Mouse (Mus musculus) stomach, embryonic 15.5 days (tissue): ENCODE results near the gene Soga1. TPM values are rescaled to one million over a fixed set of nuclear protein-coding genes. Genes with fewer than 3 reads are reported as not detected.

Experiments used
- ATAC-seq: fragments of 200-750 bp; cut with Nextera tagmentation; 2 replicates; pipeline ENCODE4 v1.8.0; 2017; ENCODE audit warnings: low read depth, moderate number of reproducible peaks, moderate TSS enrichment; ENCODE audit not compliant: insufficient read depth, low FRiP score
- H3K27ac ChIP-seq: fragments of 300-500 bp; sonication (generic); 2 replicates; pipeline ENCODE4 v1.5.1; 2015; ENCODE audit warnings: mild to moderate bottlenecking, inconsistent platforms
- H3K27me3 ChIP-seq: fragments of 300-500 bp; sonication (generic); replicated peaks from 2 replicates; pipeline ENCODE4 v1.6.1; 2015; ENCODE audit warnings: inconsistent platforms
- H3K36me3 ChIP-seq: fragments of 300-500 bp; sonication (generic); 2 replicates; pipeline ENCODE4 v1.6.1; 2015; ENCODE audit warnings: inconsistent platforms
- H3K4me1 ChIP-seq: fragments of 300-500 bp; sonication (generic); 2 replicates; pipeline ENCODE4 v1.6.1; 2015; ENCODE audit warnings: inconsistent platforms
- H3K4me2 ChIP-seq: fragments of 300-500 bp; sonication (generic); 2 replicates; pipeline ENCODE4 v1.6.1; 2015; ENCODE audit warnings: mild to moderate bottlenecking, inconsistent platforms
- H3K4me3 ChIP-seq: fragments of 300-500 bp; sonication (generic); replicated peaks from 2 replicates; pipeline ENCODE4 v1.5.1; 2015; ENCODE audit warnings: inconsistent platforms
- H3K9ac ChIP-seq: fragments of 300-500 bp; sonication (generic); 2 replicates; pipeline ENCODE4 v1.6.1; 2015; ENCODE audit warnings: inconsistent platforms
- H3K9me3 ChIP-seq: fragments of 300-500 bp; sonication (generic); 2 replicates; pipeline ENCODE4 v1.6.1; 2016; ENCODE audit warnings: inconsistent platforms
- WGBS: fragments of 180-500 bp; shearing (Covaris S2); methylation state at CpG from one replicate; pipeline ENCODE4 v1.1.7; 2015; 5-methylcytosine and 5-hydroxymethylcytosine counted together
- polyA plus RNA-seq: library from polyadenylated mRNA; unstranded; fragments of >200 nt; fragmentation: Nextera tagmentation; extraction: Ambion mirVana; gene quantifications from 2 replicates; pipeline ENCODE4 v1.2.1, GENCODE M21; 2015

The Soga1 gene
- polyA plus RNA-seq: 3.6 and 4.2 TPM in 2 replicates

DNA sequence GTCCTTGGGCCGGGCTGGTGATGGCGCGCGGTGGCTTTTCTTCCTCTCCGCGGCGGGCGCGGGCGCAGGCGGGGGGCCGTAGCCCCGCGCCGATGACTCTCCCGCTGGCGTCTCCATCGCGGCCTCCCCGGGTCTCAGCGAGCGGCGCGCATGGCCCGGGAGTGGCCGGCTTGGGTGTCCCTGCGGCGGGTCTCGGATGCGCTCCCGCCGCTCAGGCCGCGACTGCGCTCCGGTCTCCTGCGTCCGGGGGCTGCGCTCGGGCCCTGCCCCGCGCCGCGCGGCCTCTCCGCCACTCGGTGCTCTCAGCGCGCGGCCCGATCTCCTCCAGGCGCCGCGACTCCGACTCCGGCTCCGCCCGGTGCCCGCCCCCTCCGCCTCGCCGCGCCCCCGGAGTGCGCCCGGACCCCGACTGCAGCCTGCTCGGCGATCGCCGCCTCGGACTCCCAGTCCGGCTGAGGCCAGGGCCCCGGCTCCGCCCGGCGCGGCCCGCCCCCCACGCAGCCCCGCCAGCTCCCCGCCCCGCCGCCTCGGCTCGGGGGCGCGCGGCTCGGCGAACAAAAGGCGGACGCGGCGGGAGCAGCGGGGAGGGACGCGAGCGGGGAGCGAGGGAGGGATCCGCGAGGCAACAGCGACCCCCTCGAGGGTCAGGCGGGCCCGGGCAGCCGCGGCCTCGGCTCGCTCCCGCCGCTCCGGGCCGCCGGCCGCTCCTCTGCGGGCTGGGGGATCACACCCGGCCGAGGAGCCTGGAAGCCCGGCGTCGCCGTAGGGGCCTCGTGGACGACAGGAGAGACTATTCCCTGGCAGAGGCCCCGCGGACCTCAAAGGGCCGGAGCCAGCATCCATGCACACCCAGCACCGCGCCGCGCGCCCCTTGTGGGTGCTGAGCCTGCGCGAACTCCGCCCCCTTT lies at the start of gene Soga1:
TSS of gene Soga1 (minus strand) at position 462 of the 908 bp plus-strand sequence.
- peak within 1 kb of the TSS; percentile 79 for H3K4me2 ChIP-seq
- H3K27ac ChIP-seq: peak within 1 kb of the TSS; percentile 97
- under 1% methylated on average over 112 of the region's 136 CpGs for WGBS
- H3K9me3 ChIP-seq: no peaks in the 10 kb centered on the region
- H3K4me3 ChIP-seq: peak within 1 kb of the TSS; percentile 85
- H3K4me1 ChIP-seq: peaks cover 41% of the 10 kb centered on the region
- ATAC-seq: peak; percentile 85
- H3K36me3 ChIP-seq: no peaks in the 10 kb centered on the region
- H3K27me3 ChIP-seq: no peaks in the 10 kb centered on the region
- peak within 1 kb of the TSS; percentile 86 for H3K9ac ChIP-seq

DNA sequence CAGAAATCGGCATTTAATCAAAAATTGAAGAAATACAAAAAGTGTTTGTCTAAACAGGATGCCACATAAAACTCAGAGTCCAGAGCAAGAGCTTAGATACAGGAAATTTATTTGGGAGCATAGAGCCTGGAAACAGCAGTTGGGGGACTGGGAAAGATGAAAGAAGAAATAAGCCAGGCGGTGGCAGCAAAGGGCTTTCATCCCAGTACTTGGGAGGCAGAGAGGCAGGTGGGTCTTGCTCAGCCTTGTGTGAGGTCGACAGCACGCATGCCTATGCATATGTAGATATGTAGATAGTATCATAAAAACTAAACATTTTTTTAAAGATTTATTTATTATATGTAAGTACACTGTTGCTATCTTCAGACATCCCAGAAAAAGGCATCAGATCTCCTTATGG lies 49.0 kb upstream of the Soga1 start:
- peaks cover 4% of the 10 kb centered on the region; the same call in 1 of the 2 replicates for H3K36me3 ChIP-seq
- 49% methylated on average over 4 of the region's 4 CpGs for WGBS
- no peak overlapping the region for H3K27ac ChIP-seq
- H3K27me3 ChIP-seq: no peaks in the 10 kb centered on the region
- no peak overlapping the region for H3K4me2 ChIP-seq
- H3K4me3 ChIP-seq: no peak overlapping the region
- 0 out of 2 replicates have a peak, but pooled peaks cover 7% of the 10 kb centered on the region for H3K4me1 ChIP-seq
- ATAC-seq: no peak
- H3K9ac ChIP-seq: no peak overlapping the region
- H3K9me3 ChIP-seq: no peaks in the 10 kb centered on the region

DNA sequence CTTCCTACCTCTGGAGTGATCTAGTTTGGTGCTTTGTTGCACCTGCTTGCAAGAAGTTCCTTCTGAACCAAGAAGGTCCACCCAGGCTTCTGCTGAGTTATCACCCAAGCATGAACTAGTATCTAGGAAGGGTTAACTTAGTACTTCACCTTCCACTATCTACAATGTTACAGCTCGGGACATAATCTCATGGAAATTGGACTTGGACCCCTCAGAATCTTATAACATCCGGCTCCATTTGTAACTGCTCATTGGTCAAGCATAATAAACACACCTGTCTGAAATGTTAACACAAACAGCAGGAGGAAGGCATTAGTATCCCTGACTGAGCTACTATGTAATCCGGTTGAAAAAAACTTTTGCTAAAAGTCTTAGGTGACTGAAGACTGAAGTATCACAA lies 48.3 kb upstream of the Soga1 start:
- Histone ChIP-seq H3K4me3 (no peak overlapping the region), H3K27ac (no peak overlapping the region), H3K4me2 (no peak overlapping the region), H3K9ac (no peak overlapping the region), H3K36me3 (peaks cover 4% of the 10 kb centered on the region; the same call in 1 of the 2 replicates), H3K9me3 (no peaks in the 10 kb centered on the region), H3K27me3 (no peaks in the 10 kb centered on the region), H3K4me1 (0 out of 2 replicates have a peak, but pooled peaks cover 7% of the 10 kb centered on the region)
- no peak for ATAC-seq
- WGBS: 38% methylated on average over 3 of the region's 3 CpGs

DNA sequence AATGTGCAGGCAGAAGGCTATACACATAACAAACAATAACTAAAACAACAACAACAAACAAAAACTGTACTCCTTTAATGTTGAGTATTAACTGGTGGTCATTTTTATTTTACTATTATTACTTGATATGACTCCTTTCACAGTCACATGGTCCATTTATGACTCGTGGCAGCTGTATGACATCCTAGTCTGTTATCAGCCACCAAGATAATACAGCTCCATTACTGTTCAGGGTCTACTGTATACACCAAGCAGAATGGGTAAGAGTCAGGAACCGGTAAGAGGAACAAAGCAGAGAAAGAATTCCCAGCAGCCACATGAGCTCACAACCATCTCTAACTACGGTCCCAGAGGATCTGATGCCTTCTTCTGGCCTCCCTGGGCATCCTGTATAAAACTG lies 46.2 kb upstream of the Soga1 start:
- Histone ChIP-seq H3K4me1 (0 out of 2 replicates have a peak, but pooled peaks cover 7% of the 10 kb centered on the region), H3K4me3 (no peak overlapping the region), H3K27ac (no peak overlapping the region), H3K27me3 (no peaks in the 10 kb centered on the region), H3K9ac (no peak overlapping the region), H3K9me3 (no peaks in the 10 kb centered on the region), H3K4me2 (no peak overlapping the region), H3K36me3 (peaks cover 4% of the 10 kb centered on the region; the same call in 1 of the 2 replicates)
- WGBS: 79% methylated on average over 3 of the region's 3 CpGs
- ATAC-seq: no peak

DNA sequence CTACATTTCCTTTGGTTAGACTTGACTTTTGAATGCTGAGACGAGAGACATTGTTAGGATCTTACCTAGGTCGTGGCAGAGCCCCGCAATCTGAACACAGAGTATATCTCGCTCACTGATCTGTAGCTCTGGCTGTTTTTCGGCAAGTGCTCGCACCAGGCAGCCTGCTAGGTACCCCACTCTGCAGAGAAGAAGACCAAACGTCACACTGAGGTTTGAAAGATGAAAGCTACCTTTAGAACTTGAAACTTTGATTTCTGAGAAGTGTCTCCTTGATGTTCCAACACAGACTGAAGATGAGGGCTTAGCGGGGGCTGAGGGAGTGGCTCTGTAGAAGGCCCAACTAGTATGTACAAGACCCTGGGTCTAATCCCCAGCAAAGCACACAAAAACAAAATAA lies 42.7 kb upstream of the Soga1 start:
- Histone ChIP-seq H3K36me3 (peaks cover 2% of the 10 kb centered on the region; the same call in 1 of the 2 replicates), H3K4me2 (no peak overlapping the region)
- WGBS: 92% methylated on average over 8 of the region's 8 CpGs

DNA sequence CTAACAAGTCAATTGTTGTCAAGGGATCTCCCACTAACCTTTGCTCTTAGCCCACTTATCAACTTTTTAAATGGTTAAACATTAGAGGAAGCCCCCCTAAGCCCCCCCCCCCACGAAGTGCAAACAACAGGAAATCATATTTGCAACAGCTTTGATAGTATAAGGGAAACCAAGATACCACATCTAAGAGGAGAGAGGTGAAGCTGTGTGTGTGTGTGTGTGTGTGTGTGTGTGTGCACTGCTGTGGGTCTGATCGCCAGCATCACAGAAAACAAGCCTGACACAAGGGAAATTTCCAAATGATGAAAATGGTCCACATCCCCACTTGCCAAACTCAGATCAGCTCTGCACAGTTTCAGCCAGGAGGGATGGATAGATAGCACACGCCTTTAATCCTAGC lies 40.0 kb upstream of the Soga1 start:
- 63% methylated on average over 3 of the region's 3 CpGs for WGBS
- ATAC-seq: peak; percentile 67; the same call in 1 of the 2 replicates
- H3K36me3 ChIP-seq: peaks cover 3% of the 10 kb centered on the region; the same call in 1 of the 2 replicates
- no peak overlapping the region for H3K4me3 ChIP-seq
- no peaks in the 10 kb centered on the region for H3K4me1 ChIP-seq
- H3K27ac ChIP-seq: peak overlapping the region; percentile 41; the same call in 1 of the 2 replicates
- no peak overlapping the region for H3K9ac ChIP-seq
- H3K27me3 ChIP-seq: no peaks in the 10 kb centered on the region
- no peak overlapping the region for H3K4me2 ChIP-seq
- H3K9me3 ChIP-seq: no peaks in the 10 kb centered on the region

More for the DNA sequence above, 42.7 kb upstream of the Soga1 start:
- Histone ChIP-seq H3K9me3 (no peaks in the 10 kb centered on the region), H3K4me1 (no peaks in the 10 kb centered on the region), H3K9ac (no peak overlapping the region), H3K27ac (no peak overlapping the region), H3K4me3 (no peak overlapping the region), H3K27me3 (no peaks in the 10 kb centered on the region)
- no peak for ATAC-seq

DNA sequence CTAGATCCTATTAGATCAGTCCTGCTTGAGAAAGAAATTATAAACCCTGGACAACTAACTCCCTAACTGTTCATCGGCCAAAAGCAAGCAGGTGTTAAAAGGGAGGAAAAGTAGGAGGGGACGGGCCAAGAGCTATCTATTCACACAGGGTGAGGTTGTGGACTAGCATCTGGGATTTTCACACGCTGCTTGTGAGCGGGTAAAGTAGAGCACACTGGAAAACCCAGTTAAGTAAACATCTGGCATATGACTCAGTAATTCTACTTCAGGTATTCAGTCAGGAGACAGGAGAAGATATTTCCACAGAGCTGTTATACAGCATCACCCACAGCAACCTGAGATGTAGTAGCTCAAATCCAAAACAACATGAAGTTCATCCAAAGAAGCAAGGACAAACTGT lies 39.5 kb upstream of the Soga1 start:
- 78% methylated on average over 4 of the region's 4 CpGs for WGBS
- peaks cover 5% of the 10 kb centered on the region; the same call in 1 of the 2 replicates for H3K36me3 ChIP-seq

DNA sequence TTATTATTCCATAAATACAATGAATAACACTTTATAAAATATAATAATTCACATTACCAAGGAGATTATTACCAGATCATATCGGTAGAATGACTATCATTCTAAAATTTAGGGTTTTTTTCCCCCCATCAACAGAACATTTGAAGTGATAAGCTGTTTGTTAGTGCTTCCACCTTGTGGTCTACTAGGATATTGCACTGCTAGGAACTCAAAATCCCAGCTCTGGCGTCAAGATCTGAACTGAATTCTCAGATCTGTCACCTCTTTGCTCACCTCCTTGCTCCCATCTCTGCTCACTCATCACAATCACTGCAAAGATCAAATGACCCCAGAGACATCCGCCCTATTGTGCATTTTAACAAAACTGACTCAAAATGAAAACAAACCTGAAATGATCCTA lies 37.9 kb upstream of the Soga1 start:
- Histone ChIP-seq H3K27ac (no peak overlapping the region), H3K9me3 (no peaks in the 10 kb centered on the region), H3K27me3 (no peaks in the 10 kb centered on the region), H3K4me1 (no peaks in the 10 kb centered on the region), H3K4me2 (no peak overlapping the region), H3K9ac (no peak overlapping the region), H3K4me3 (no peak overlapping the region), H3K36me3 (0 out of 2 replicates have a peak, but pooled peaks cover 11% of the 10 kb centered on the region)
- WGBS: 20% methylated on average over 3 of the region's 3 CpGs
- no peak for ATAC-seq

More for the DNA sequence above, 39.5 kb upstream of the Soga1 start:
- Histone ChIP-seq H3K4me1 (no peaks in the 10 kb centered on the region), H3K4me3 (no peak overlapping the region), H3K9me3 (no peaks in the 10 kb centered on the region), H3K9ac (no peak overlapping the region), H3K27ac (peak overlapping the region; percentile 44; the same call in 1 of the 2 replicates), H3K4me2 (no peak overlapping the region), H3K27me3 (no peaks in the 10 kb centered on the region)
- peak; percentile 81; the same call in 1 of the 2 replicates for ATAC-seq

DNA sequence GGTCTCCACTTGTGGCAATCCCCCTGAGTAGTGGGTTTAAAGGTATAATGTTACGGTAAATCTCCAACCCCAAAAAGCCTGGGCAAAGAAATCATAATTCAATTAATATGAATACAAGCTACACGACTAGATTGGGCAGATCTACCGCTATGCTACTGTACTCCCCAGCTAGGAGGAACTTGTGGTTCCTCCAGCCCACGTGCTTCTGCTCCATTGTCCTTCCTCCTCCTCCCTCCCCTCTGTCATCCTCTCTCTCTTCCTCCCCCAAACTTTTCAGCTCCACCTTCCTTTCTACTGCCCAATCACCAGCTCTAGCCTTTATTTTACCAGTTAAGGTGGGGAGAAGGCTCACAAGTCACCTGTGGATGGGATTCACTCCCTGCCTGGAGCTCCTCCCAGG lies 29.2 kb upstream of the Soga1 start:
- H3K9ac ChIP-seq: no peak overlapping the region
- 86% methylated on average over 4 of the region's 4 CpGs for WGBS
- no peak overlapping the region for H3K4me3 ChIP-seq
- H3K9me3 ChIP-seq: no peaks in the 10 kb centered on the region
- no peaks in the 10 kb centered on the region for H3K4me1 ChIP-seq
- no peak for ATAC-seq
- no peaks in the 10 kb centered on the region for H3K27me3 ChIP-seq
- no peak overlapping the region for H3K4me2 ChIP-seq
- no peak overlapping the region for H3K27ac ChIP-seq
- H3K36me3 ChIP-seq: peaks cover 16% of the 10 kb centered on the region; the same call in 1 of the 2 replicates

DNA sequence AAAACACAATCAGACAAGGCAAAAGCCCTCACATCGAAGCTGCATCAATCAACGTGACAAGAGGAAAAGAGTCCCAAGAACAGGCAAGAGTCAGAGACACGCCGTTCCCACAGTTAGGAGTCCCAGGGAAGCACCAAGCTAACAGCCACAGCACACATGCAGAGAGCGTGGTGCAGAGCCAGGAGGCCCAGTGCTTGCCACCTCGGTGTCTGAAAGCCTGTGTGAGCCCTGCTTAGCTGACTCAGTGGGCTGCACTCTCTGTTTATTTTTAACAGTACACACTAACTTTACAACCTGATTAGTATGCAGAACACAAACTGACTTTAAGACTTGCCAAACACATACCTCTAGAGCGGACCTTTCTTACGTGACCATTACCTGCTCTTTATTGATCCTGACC lies 25.4 kb upstream of the Soga1 start:
- Histone ChIP-seq H3K9me3 (no peaks in the 10 kb centered on the region), H3K27ac (no peak overlapping the region), H3K4me2 (no peak overlapping the region), H3K4me1 (no peaks in the 10 kb centered on the region), H3K9ac (no peak overlapping the region), H3K27me3 (no peaks in the 10 kb centered on the region), H3K4me3 (no peak overlapping the region), H3K36me3 (peaks cover 23% of the 10 kb centered on the region; the same call in 1 of the 2 replicates)
- 83% methylated on average over 8 of the region's 8 CpGs for WGBS
- ATAC-seq: no peak

DNA sequence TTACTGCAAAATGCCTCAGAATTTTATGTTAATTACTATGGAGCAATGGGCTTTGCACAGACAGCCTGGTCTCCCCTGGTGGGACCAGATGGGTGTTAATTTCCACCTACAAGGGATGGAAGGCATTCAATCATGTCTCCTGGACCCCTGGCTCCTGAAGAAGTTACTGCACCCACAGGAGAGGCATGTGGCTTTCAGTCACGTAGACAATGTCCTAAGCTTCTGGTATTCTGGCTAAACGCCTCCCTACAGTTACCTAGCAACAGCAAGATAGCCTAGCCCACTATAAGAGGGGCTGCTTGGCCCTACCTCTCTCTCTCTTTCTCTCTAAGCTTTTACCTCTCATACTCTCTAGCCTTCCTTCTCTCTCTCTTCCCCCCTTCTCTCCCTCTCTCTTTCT lies 23.2 kb upstream of the Soga1 start:
- peaks cover 28% of the 10 kb centered on the region for H3K36me3 ChIP-seq
- no peak overlapping the region for H3K9ac ChIP-seq
- no peaks in the 10 kb centered on the region for H3K27me3 ChIP-seq
- H3K9me3 ChIP-seq: no peaks in the 10 kb centered on the region
- H3K4me1 ChIP-seq: no peaks in the 10 kb centered on the region
- ATAC-seq: no peak
- no peak overlapping the region for H3K4me2 ChIP-seq
- no peak overlapping the region for H3K27ac ChIP-seq
- no peak overlapping the region for H3K4me3 ChIP-seq
- 71% methylated on average over 2 of the region's 2 CpGs for WGBS

DNA sequence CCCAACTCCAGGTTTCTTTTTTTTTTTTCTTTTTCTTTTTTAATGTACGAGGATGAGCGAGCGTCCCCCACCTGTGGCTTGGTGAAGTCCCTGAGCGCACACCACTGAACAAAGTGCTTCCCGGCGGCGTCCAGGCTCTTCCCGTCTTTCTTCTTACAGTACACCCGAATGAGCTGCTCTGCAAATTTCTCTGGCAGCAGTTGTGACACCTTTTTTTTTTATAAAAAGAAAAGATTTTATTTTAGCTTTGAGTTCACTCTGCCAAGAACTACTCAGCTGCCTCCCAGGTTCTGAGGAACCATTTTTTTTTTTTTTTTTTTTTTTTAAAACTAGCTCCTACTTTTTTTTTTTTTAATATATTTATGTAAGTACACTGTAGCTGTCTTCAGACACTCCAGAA lies 22.6 kb upstream of the Soga1 start:
- WGBS: 95% methylated on average over 9 of the region's 9 CpGs

More for the DNA sequence above, 22.6 kb upstream of the Soga1 start:
- Histone ChIP-seq H3K36me3 (peaks cover 28% of the 10 kb centered on the region), H3K27ac (no peak overlapping the region), H3K4me2 (no peak overlapping the region), H3K4me1 (no peaks in the 10 kb centered on the region), H3K27me3 (no peaks in the 10 kb centered on the region), H3K4me3 (no peak overlapping the region), H3K9me3 (no peaks in the 10 kb centered on the region), H3K9ac (no peak overlapping the region)
- ATAC-seq: no peak
